Mouse (Mus musculus) myocyte (in vitro differentiated cells): ENCODE measurements around the gene Abcb10.

Experiments
- MAX ChIP-seq: IDR thresholded peaks from one replicate; pipeline ENCODE4 v1.6.1; 2011; ENCODE audit warnings: low read depth, mild to moderate bottlenecking, control low read depth
- POLR2A ChIP-seq: IDR thresholded peaks from one replicate; pipeline ENCODE4 v1.6.1; 2011; ENCODE audit warnings: low read depth, mild to moderate bottlenecking, control low read depth, moderate library complexity; ENCODE audit not compliant: insufficient read length
- POLR2AphosphoS2 ChIP-seq: IDR thresholded peaks from one replicate; pipeline ENCODE4 v1.6.1; 2011; ENCODE audit warnings: low read depth, control low read depth; ENCODE audit not compliant: insufficient read length
- TCF12 ChIP-seq: IDR thresholded peaks from one replicate; pipeline ENCODE4 v1.6.1; 2011; ENCODE audit warnings: mild to moderate bottlenecking, control low read depth; ENCODE audit not compliant: poor library complexity, insufficient read depth, severe bottlenecking
- USF1 ChIP-seq: IDR thresholded peaks from one replicate; pipeline ENCODE4 v1.6.1; 2011; ENCODE audit warnings: low read depth, mild to moderate bottlenecking, control low read depth, moderate library complexity

DNA sequence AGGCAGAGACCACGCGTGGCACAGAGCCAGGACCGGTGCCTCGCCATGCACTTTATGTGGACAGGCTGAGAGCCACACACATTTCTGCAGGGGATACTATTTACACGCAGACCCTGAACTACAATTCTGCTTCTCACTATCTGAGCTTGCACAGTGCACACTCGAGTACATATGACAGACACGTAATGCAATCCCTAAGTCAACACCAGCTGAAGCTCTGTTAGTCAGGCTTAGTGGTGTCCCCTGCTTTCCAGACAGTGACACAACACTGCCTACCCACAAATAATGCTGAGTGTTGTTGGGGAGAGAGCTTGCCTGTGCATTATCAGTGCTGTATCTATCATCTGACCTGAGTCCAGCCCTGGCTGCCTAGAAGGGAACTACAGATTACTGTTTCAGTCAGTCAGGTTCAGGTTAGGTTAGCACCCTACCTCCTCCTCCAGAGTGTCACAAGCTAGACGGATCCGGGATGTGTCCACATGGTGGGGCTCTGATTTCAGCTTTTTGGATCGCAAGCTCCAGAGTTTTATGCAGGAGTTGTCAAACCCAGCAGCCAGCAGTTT, 19.7 kb upstream of the Abcb10 start:
- TF ChIP-seq TCF12 (no peak), POLR2A (no peak), USF1 (no peak), POLR2AphosphoS2 (no peak), MAX (no peak)
